ENCODE assay signal across 8 mouse cellular contexts in the genomic region with DNA sequence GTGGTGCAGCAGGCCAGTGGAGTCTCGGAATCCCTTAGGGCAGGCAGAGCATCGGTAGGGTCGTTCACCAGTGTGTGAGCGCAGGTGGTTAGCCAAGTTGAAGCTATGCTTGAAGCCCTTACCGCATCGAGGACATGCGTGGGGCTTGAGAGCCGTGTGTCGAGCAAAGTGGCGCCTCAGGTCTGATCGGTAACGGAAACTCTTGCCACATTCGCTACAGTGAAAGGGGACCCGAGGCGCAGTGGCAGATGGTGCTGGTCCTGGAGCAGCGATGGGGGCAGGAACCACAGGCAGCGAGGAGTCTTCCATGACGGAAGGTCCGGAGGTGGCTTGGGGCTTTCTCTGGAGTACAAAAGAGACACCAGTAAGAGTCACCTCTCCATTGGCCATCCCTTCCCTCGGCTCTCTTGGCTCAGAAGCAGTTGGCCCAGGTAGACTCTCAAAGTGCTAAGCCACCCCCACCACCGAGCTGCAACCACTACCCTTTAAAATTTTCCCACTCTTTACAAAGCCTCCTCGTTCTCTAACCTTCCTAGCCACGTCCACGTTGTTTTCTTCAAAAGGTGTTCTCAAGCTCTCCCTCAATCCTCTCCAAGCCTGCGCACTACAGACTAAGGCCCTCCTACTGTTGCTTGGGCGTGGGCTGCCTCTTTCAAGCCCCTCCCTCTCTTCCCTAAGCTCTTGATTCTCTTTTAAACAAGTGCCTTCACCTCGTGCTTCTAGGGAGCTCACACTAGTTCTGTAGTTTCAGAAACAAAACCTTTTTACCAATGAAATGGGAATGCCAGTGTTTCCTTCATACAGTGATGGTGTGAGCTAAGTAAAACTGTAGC. TPM values are rescaled to one million over a fixed set of nuclear protein-coding genes. Genes with fewer than 3 reads are reported as not detected.
A peak's percentile ranks its signal among the peaks of the same experiment; 100 is the strongest.
DNase-seq lines count a peak whose midpoint lies in the region; ATAC-seq and TF ChIP-seq lines count a peak whose summit lies in the region.
"Had no signal": no experiment of that assay in that cellular context is flagged by ENCODE, and none has a peak within 500 bp of the region (broad histone marks: within the 10 kb centered on the region; RNA-seq: fewer than 3 reads in every experiment).

No protein-coding gene starts in this region.

- H3K4me3 ChIP-seq in intestine, embryonic 14.5 days (ENCODE audit: low read depth, low read length) = peak overlapping the region; percentile 64; the same call in 1 of the 2 replicates
- H3K4me3 ChIP-seq in intestine, postnatal 0 days (ENCODE audit: low read depth, low read length) = no peak overlapping the region
- peak overlapping the region; percentile 78; the same call in 1 of the 2 replicates for H3K4me3 ChIP-seq in G1E (ENCODE audit: low read depth, low read length)
- 0 out of 2 replicates have a peak overlapping the region, but pooled peaks have one; percentile 66 for H3K4me3 ChIP-seq in embryonic facial prominence, embryonic 12.5 days
- 0 out of 2 replicates have a peak overlapping the region, but pooled peaks have one; percentile 76 for H3K4me3 ChIP-seq in liver, postnatal 0 days (ENCODE audit: low read depth, low read length)

- peak overlapping the region; percentile 50 for H3K4me2 ChIP-seq in intestine, embryonic 14.5 days (ENCODE audit: low read length)
- H3K4me2 ChIP-seq in intestine, postnatal 0 days (replicated peaks; ENCODE audit: low read depth) = no peak overlapping the region
- peak overlapping the region; percentile 59 for H3K4me2 ChIP-seq in embryonic facial prominence, embryonic 12.5 days (replicated peaks)
- peak overlapping the region; percentile 94 for H3K4me2 ChIP-seq in liver, postnatal 0 days (ENCODE audit: low read depth, low read length)

- WGBS in intestine, embryonic 14.5 days = 90% methylated on average over 27 of the region's 27 CpGs
- 90% methylated on average over 27 of the region's 27 CpGs for WGBS in intestine, postnatal 0 days
- 92% methylated on average over 27 of the region's 27 CpGs for WGBS in embryonic facial prominence, embryonic 12.5 days
- 83% methylated on average over 27 of the region's 27 CpGs for WGBS in liver, postnatal 0 days (ENCODE audit: insufficient replicate concordance)

- DNase-seq in intestine, embryonic 14.5 days (ENCODE audit: low spot score) = no peak
- peak; percentile 67 for DNase-seq in G1E (ENCODE audit: low spot score)
- DNase-seq in liver, postnatal 0 days = no peak
- DNase-seq in urinary bladder, adult 2 months (ENCODE audit: low spot score) = no peak
- DNase-seq in cerebellum, postnatal 14 days = no peak
- DNase-seq: gastrocnemius, postnatal 25 days had no signal

- H3K9ac ChIP-seq in intestine, embryonic 14.5 days (ENCODE audit: low read length) = no peak overlapping the region
- no peak overlapping the region for H3K9ac ChIP-seq in intestine, postnatal 0 days (ENCODE audit: low read depth, low read length)
- H3K9ac ChIP-seq in embryonic facial prominence, embryonic 12.5 days = no peak overlapping the region
- H3K9ac ChIP-seq in liver, postnatal 0 days (replicated peaks) = no peak overlapping the region

- ATAC-seq in intestine, embryonic 14.5 days (replicated peaks; ENCODE audit: low FRiP score, low TSS enrichment, low read depth) = no peak
- no peak for ATAC-seq in intestine, postnatal 0 days
- ATAC-seq in G1E (ENCODE audit: extremely low read depth, insufficient number of reproducible peaks, low FRiP score, poor library complexity, severe bottlenecking) = peak; percentile 22; the same call in 1 of the 2 replicates
- ATAC-seq in embryonic facial prominence, embryonic 12.5 days (ENCODE audit: insufficient number of reproducible peaks, insufficient read depth, low FRiP score, low TSS enrichment) = no peak
- ATAC-seq in liver, postnatal 0 days = no peak

- TF ChIP-seq EP300 in liver, postnatal 0 days (IDR thresholded peaks at IDR 0.05; ENCODE audit: low read depth) = no peak

- peaks cover 2% of the 10 kb centered on the region for H3K9me3 ChIP-seq in intestine, embryonic 14.5 days (ENCODE audit: control insufficient read depth, low read length)
- H3K9me3 ChIP-seq in intestine, postnatal 0 days (ENCODE audit: control insufficient read depth) = no peaks in the 10 kb centered on the region
- peaks cover 19% of the 10 kb centered on the region for H3K9me3 ChIP-seq in G1E (replicated peaks)
- no peaks in the 10 kb centered on the region for H3K9me3 ChIP-seq in embryonic facial prominence, embryonic 12.5 days
- H3K9me3 ChIP-seq in liver, postnatal 0 days (ENCODE audit: low read length) = no peaks in the 10 kb centered on the region

- H3K27me3 ChIP-seq in intestine, embryonic 14.5 days (replicated peaks; ENCODE audit: control insufficient read depth, insufficient read depth, low read length) = no peaks in the 10 kb centered on the region
- no peaks in the 10 kb centered on the region for H3K27me3 ChIP-seq in intestine, postnatal 0 days (replicated peaks; ENCODE audit: control insufficient read depth, insufficient read depth, low read length)
- no peaks in the 10 kb centered on the region; the same call in 1 of the 2 replicates for H3K27me3 ChIP-seq in G1E (ENCODE audit: insufficient read depth, low read length)
- no peaks in the 10 kb centered on the region for H3K27me3 ChIP-seq in embryonic facial prominence, embryonic 12.5 days
- no peaks in the 10 kb centered on the region for H3K27me3 ChIP-seq in liver, postnatal 0 days (ENCODE audit: insufficient read depth, low read length)

- H3K27ac ChIP-seq in intestine, embryonic 14.5 days (ENCODE audit: low read depth) = no peak overlapping the region
- no peak overlapping the region for H3K27ac ChIP-seq in intestine, postnatal 0 days (ENCODE audit: low read depth, low read length)
- H3K27ac ChIP-seq in embryonic facial prominence, embryonic 12.5 days = no peak overlapping the region
- peak overlapping the region; percentile 57; the same call in 1 of the 2 replicates for H3K27ac ChIP-seq in liver, postnatal 0 days (ENCODE audit: low read depth)

- peaks cover 51% of the 10 kb centered on the region for H3K36me3 ChIP-seq in intestine, embryonic 14.5 days (ENCODE audit: control insufficient read depth, insufficient read depth, low read length)
- H3K36me3 ChIP-seq in intestine, postnatal 0 days (ENCODE audit: control insufficient read depth, insufficient read depth) = peaks cover 57% of the 10 kb centered on the region
- peaks cover 64% of the 10 kb centered on the region for H3K36me3 ChIP-seq in G1E (replicated peaks)
- peaks cover 52% of the 10 kb centered on the region for H3K36me3 ChIP-seq in embryonic facial prominence, embryonic 12.5 days
- peaks cover 51% of the 10 kb centered on the region for H3K36me3 ChIP-seq in liver, postnatal 0 days (replicated peaks; ENCODE audit: insufficient read depth, low read length)

- H3K4me1 ChIP-seq in intestine, embryonic 14.5 days (replicated peaks; ENCODE audit: control insufficient read depth, insufficient read depth, low read length) = peaks cover 6% of the 10 kb centered on the region; the same call in 1 of the 2 replicates
- H3K4me1 ChIP-seq in intestine, postnatal 0 days (replicated peaks; ENCODE audit: control insufficient read depth, insufficient read depth, low read length) = peaks cover 3% of the 10 kb centered on the region; the same call in 1 of the 2 replicates
- H3K4me1 ChIP-seq in G1E (ENCODE audit: insufficient read depth, low read depth, low read length) = peaks cover 44% of the 10 kb centered on the region
- peaks cover 11% of the 10 kb centered on the region; the same call in 1 of the 2 replicates for H3K4me1 ChIP-seq in embryonic facial prominence, embryonic 12.5 days
- peaks cover 14% of the 10 kb centered on the region for H3K4me1 ChIP-seq in liver, postnatal 0 days (ENCODE audit: insufficient read depth)

- no peak for TF ChIP-seq CTCF in intestine, postnatal 0 days (IDR thresholded peaks at IDR 0.05; ENCODE audit: low read depth)
- TF ChIP-seq CTCF in G1E (IDR thresholded peaks at IDR 0.05; ENCODE audit: low read depth, low read length) = no peak
- no peak for TF ChIP-seq CTCF in liver, postnatal 0 days (IDR thresholded peaks at IDR 0.05; ENCODE audit: low read depth)

RNA-seq across cellular contexts. Expression of a gene that starts 1.3 kb away (rescaled TPM):
- polyA plus RNA-seq in intestine, embryonic 14.5 days (2014; fragmentation: Nextera tagmentation; extraction: Ambion mirVana) = 15.7 and 16.0 TPM in 2 replicates
- 21.9 and 22.6 TPM in 2 replicates for polyA plus RNA-seq in intestine, postnatal 0 days (2015; fragmentation: Nextera tagmentation; extraction: Ambion mirVana)
- total RNA-seq in G1E (2014; fragmentation: Nextera tagmentation) (9.1 and 11.4 TPM in 2 replicates), G1E (2017) (8.9 and 12.3 TPM in 2 replicates)
- 37.2 and 38.9 TPM in 2 replicates for polyA plus RNA-seq in G1E (2012)
- 9.3 and 10.6 TPM in 2 replicates for polyA plus RNA-seq in embryonic facial prominence, embryonic 12.5 days (2016; fragmentation: Nextera tagmentation; extraction: Ambion mirVana)
- polyA plus RNA-seq in liver, postnatal 0 days (2015; fragmentation: Nextera tagmentation; extraction: Ambion mirVana) = 9.1 and 10.4 TPM in 2 replicates
- polyA plus RNA-seq in urinary bladder, adult 2 months (2012; rRNA removed) = 25.1 and 25.4 TPM in 2 replicates

RNA-seq across cellular contexts. Expression of a gene that starts 1.6 kb away (rescaled TPM):
- polyA plus RNA-seq in intestine, embryonic 14.5 days (2014; fragmentation: Nextera tagmentation; extraction: Ambion mirVana) = 37.5 and 40.3 TPM in 2 replicates
- 15.5 and 16.1 TPM in 2 replicates for polyA plus RNA-seq in intestine, postnatal 0 days (2015; fragmentation: Nextera tagmentation; extraction: Ambion mirVana)
- total RNA-seq in G1E (2014; fragmentation: Nextera tagmentation) (53.4 and 54.4 TPM in 2 replicates), G1E (2017) (22.2 and 23.6 TPM in 2 replicates)
- polyA plus RNA-seq in G1E (2012) = 52.7 and 66.6 TPM in 2 replicates
- polyA plus RNA-seq in embryonic facial prominence, embryonic 12.5 days (2016; fragmentation: Nextera tagmentation; extraction: Ambion mirVana) = 58.9 and 59.3 TPM in 2 replicates
- 9.6 and 10.1 TPM in 2 replicates for polyA plus RNA-seq in liver, postnatal 0 days (2015; fragmentation: Nextera tagmentation; extraction: Ambion mirVana)
- 19.5 and 22.8 TPM in 2 replicates for polyA plus RNA-seq in urinary bladder, adult 2 months (2012; rRNA removed)

RNA-seq across cellular contexts. Expression of a gene that starts 2.4 kb away (rescaled TPM):
- 1.0 and 2.0 TPM in 2 replicates for polyA plus RNA-seq in intestine, embryonic 14.5 days (2014; fragmentation: Nextera tagmentation; extraction: Ambion mirVana)
- 4.4 and 4.7 TPM in 2 replicates for polyA plus RNA-seq in intestine, postnatal 0 days (2015; fragmentation: Nextera tagmentation; extraction: Ambion mirVana)
- total RNA-seq in G1E (2014; fragmentation: Nextera tagmentation) (6.7 TPM in 1 of 2 replicates, not detected in the other), G1E (2017) (not detected in 2 replicates)
- polyA plus RNA-seq in G1E (2012) = not detected in 2 replicates
- not detected in 2 replicates for polyA plus RNA-seq in embryonic facial prominence, embryonic 12.5 days (2016; fragmentation: Nextera tagmentation; extraction: Ambion mirVana)
- polyA plus RNA-seq in liver, postnatal 0 days (2015; fragmentation: Nextera tagmentation; extraction: Ambion mirVana) = 1.8 and 2.1 TPM in 2 replicates
- polyA plus RNA-seq in urinary bladder, adult 2 months (2012; rRNA removed) = 0.25 TPM in 1 of 2 replicates, not detected in the other
- total RNA-seq: gastrocnemius, postnatal 25 days had no signal

RNA-seq across cellular contexts. Expression of a gene that starts 7.3 kb away (rescaled TPM):
- 6.2 and 7.2 TPM in 2 replicates for polyA plus RNA-seq in intestine, embryonic 14.5 days (2014; fragmentation: Nextera tagmentation; extraction: Ambion mirVana)
- polyA plus RNA-seq in intestine, postnatal 0 days (2015; fragmentation: Nextera tagmentation; extraction: Ambion mirVana) = 2.3 and 2.6 TPM in 2 replicates
- 50.6 and 54.8 TPM in 2 replicates for total RNA-seq in G1E (2014; fragmentation: Nextera tagmentation)
- total RNA-seq in G1E (2017) = 17.5 and 19.9 TPM in 2 replicates
- polyA plus RNA-seq in G1E (2012) = 121 and 146 TPM in 2 replicates
- 8.2 TPM in 2 replicates for polyA plus RNA-seq in embryonic facial prominence, embryonic 12.5 days (2016; fragmentation: Nextera tagmentation; extraction: Ambion mirVana)
- polyA plus RNA-seq in liver, postnatal 0 days (2015; fragmentation: Nextera tagmentation; extraction: Ambion mirVana) = 1.2 and 1.3 TPM in 2 replicates
- polyA plus RNA-seq in urinary bladder, adult 2 months (2012; rRNA removed) = 18.8 and 27.1 TPM in 2 replicates

RNA-seq across cellular contexts. Expression of a gene that starts 7.5 kb away (rescaled TPM):
- polyA plus RNA-seq in intestine, embryonic 14.5 days (2014; fragmentation: Nextera tagmentation; extraction: Ambion mirVana) = 15.1 and 17.1 TPM in 2 replicates
- polyA plus RNA-seq in intestine, postnatal 0 days (2015; fragmentation: Nextera tagmentation; extraction: Ambion mirVana) = 8.3 and 8.8 TPM in 2 replicates
- total RNA-seq in G1E (2014; fragmentation: Nextera tagmentation) = 1.7 TPM in 1 of 2 replicates, not detected in the other
- total RNA-seq in G1E (2017) = 0.23 TPM in 1 of 2 replicates, not detected in the other
- 0.13 and 0.21 TPM in 2 replicates for polyA plus RNA-seq in G1E (2012)
- polyA plus RNA-seq in embryonic facial prominence, embryonic 12.5 days (2016; fragmentation: Nextera tagmentation; extraction: Ambion mirVana) = 35.5 and 38.4 TPM in 2 replicates
- polyA plus RNA-seq in liver, postnatal 0 days (2015; fragmentation: Nextera tagmentation; extraction: Ambion mirVana) = 0.12 TPM in 1 of 2 replicates, not detected in the other
- 13.1 and 13.7 TPM in 2 replicates for polyA plus RNA-seq in urinary bladder, adult 2 months (2012; rRNA removed)
- total RNA-seq: gastrocnemius, postnatal 25 days had no signal
